In the genomic region with DNA sequence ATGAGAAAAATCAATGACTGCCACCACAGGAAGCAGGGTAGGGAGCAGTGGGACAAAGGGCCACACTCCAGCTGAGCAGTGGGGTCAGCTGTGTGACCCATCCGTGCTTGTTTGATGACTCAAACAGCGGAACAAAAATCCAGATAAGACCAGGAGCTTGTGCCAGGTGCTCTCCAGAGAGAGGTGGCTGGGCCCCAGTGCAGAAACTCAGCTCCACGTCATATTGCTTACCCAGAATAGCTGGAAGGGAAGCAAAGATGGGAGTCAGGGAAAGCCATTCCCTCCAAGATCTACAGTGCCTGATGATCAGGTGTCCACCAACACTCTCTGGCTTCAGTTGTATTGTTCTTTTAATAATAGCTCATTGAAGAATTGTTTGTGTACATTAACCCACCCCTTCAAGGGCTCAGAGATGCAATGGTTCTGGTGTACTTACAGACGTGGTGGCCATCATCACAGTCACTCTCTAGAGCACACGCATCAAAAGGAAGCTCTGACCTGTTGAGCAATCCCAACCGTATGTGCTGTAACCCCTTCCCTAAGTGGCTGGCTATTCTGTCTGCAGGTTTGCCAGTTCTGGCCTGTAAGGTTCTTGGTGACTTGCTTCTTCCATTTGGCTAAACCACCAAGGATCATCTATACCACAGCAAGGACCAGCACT, we compare ENCODE assay signal across 9 mouse cellular contexts.
DNase-seq lines count a peak whose midpoint lies in the region; ATAC-seq and TF ChIP-seq lines count a peak whose summit lies in the region.
"Had no signal": no experiment of that assay in that cellular context is flagged by ENCODE, and none has a peak within 500 bp of the region (broad histone marks: within the 10 kb centered on the region; RNA-seq: fewer than 3 reads in every experiment).

No protein-coding gene starts in this region.

- peaks cover 14% of the 10 kb centered on the region for H3K4me1 ChIP-seq in heart, postnatal 0 days (ENCODE audit: control insufficient read depth, insufficient read depth)
- H3K4me1 ChIP-seq in lung, embryonic 16.5 days (replicated peaks; ENCODE audit: control insufficient read depth, insufficient read depth, low read length): peaks cover 9% of the 10 kb centered on the region

- CTCF ChIA-PET in Patski (lab: Charles Lee): interaction anchor here (1.4 to 1.6 kb wide), 2 partner anchors 118 to 203 kb away, joined by 3 to 6 read pairs; no protein-coding TSS in a partner anchor

- H3K27me3 ChIP-seq in Patski: no peaks in the 10 kb centered on the region
- no peaks in the 10 kb centered on the region for H3K27me3 ChIP-seq in heart, postnatal 0 days (ENCODE audit: control insufficient read depth, insufficient read depth, low read length)
- H3K27me3 ChIP-seq in lung, embryonic 16.5 days (ENCODE audit: control insufficient read depth, insufficient read depth, low read depth, low read length): no peaks in the 10 kb centered on the region

- no peak overlapping the region for H3K4me2 ChIP-seq in heart, postnatal 0 days (ENCODE audit: low read depth, low read length)
- H3K4me2 ChIP-seq in lung, embryonic 16.5 days (ENCODE audit: low read depth, low read length): no peak overlapping the region

- TF ChIP-seq EP300 in heart, postnatal 0 days (IDR thresholded peaks at IDR 0.05; ENCODE audit: low read depth): no peak

- H3K9ac ChIP-seq in heart, postnatal 0 days (replicated peaks; ENCODE audit: low read depth, low read length): no peak overlapping the region
- H3K9ac ChIP-seq in lung, embryonic 16.5 days (ENCODE audit: low read length): no peak overlapping the region

- ATAC-seq in Patski: peak; percentile 8
- peak; percentile 77 for ATAC-seq in heart, postnatal 0 days (ENCODE audit: insufficient read depth, low read depth)
- peak; percentile 61; the same call in 1 of the 2 replicates for ATAC-seq in lung, embryonic 16.5 days (ENCODE audit: low read depth)

- DNase-seq in 416B (ENCODE audit: low read depth) (peak; percentile 72), Patski (ENCODE audit: low read depth, low spot score) (no peak)
- peak; percentile 64 for DNase-seq in heart, postnatal 0 days (ENCODE audit: low spot score)
- no peak for DNase-seq in cerebellum, postnatal 10 days
- DNase-seq in cerebellum, adult 11 months: no peak
- DNase-seq in T-cell, adult 2 months (ENCODE audit: low spot score): no peak
- DNase-seq: midbrain, embryonic 14.5 days; right cerebral cortex, postnatal 14 days had no signal

- 37% methylated on average over 6 of the region's 6 CpGs for WGBS in heart, postnatal 0 days
- WGBS in lung, embryonic 16.5 days: 30% methylated on average over 6 of the region's 6 CpGs

- POLR2A ChIA-PET in Patski (lab: Charles Lee): no interaction called here

- no peak overlapping the region for H3K4me3 ChIP-seq in heart, postnatal 0 days (ENCODE audit: low read depth, low read length)
- no peak overlapping the region for H3K4me3 ChIP-seq in lung, embryonic 16.5 days (ENCODE audit: low read length)

- H3K27ac ChIP-seq in heart, postnatal 0 days (ENCODE audit: low read depth): peak overlapping the region; percentile 26; the same call in 1 of the 2 replicates
- no peak overlapping the region for H3K27ac ChIP-seq in lung, embryonic 16.5 days (ENCODE audit: low read length)

- in situ Hi-C loops in Patski (cut with MboI; ENCODE audit: low pct_unique_long_range_greater_than_20kb): loop anchor here (10.0 kb wide), 2 partner anchors 117 to 213 kb away; a partner anchor contains a TSS

- no peaks in the 10 kb centered on the region for H3K9me3 ChIP-seq in heart, postnatal 0 days (replicated peaks; ENCODE audit: control insufficient read depth, low read length)
- H3K9me3 ChIP-seq in lung, embryonic 16.5 days (ENCODE audit: control insufficient read depth, low read length): no peaks in the 10 kb centered on the region

- no peak for TF ChIP-seq CTCF in Patski (IDR thresholded peaks at IDR 0.05)
- TF ChIP-seq CTCF in heart, postnatal 0 days (IDR thresholded peaks at IDR 0.05; ENCODE audit: low read depth): no peak

- H3K36me3 ChIP-seq in heart, postnatal 0 days (replicated peaks; ENCODE audit: control insufficient read depth, insufficient read depth, low read length): no peaks in the 10 kb centered on the region
- H3K36me3 ChIP-seq in lung, embryonic 16.5 days (ENCODE audit: control insufficient read depth, insufficient read depth, low read length): no peaks in the 10 kb centered on the region

Comparison
In these comparisons a context has a peak if more than half of its experiments do, and no peak if none do; other contexts are left out.
1. DNase-seq: peak in 416B (single experiment) and heart, postnatal 0 days (single experiment); none in Patski (single experiment), cerebellum, postnatal 10 days (0 of 2), cerebellum, adult 11 months (single experiment) and T-cell, adult 2 months (single experiment).
2. ATAC-seq: peak in every context shown above with its lines; median percentile 77 in heart, postnatal 0 days; 61 in lung, embryonic 16.5 days; 8 in Patski.